Comparison of ENCODE assay signal across 8 mouse cellular contexts in the genomic region with DNA sequence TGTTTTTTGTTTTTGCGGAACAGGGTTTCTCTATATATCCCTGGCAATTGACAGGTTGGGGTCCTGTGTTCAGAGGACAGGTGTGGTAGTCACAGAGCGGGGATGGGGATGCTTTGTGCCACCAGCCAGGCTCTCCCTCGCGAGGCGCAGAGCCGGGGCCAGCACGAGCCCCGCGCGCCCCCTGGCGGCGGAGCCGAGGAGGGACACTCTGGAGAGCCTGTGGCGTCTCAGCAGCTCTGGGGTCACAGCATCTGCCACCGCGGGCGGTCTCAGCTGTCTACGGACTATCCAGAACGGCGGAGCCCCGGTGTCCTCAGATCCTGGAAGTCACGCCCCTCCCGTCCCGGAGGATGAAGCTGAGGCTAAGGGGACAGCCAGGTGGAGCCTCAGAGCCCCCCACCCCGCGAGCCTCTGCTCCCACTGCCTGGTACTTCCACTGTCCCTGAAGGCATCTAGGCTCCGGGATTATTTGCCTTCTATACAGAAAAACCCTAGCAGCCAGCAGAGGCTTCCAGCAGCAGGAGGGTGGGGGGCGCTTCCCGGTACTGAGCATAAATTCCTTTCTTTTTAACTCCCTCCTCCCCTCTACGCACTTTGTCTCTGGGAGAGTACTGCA.
DNase-seq lines count a peak whose midpoint lies in the region; ATAC-seq lines count a peak whose summit lies in the region.

No protein-coding gene starts in this region.

- peak overlapping the region; percentile 48 for H3K4me3 ChIP-seq in midbrain, embryonic 10.5 days

- no peaks in the 10 kb centered on the region for H3K36me3 ChIP-seq in midbrain, embryonic 10.5 days

- peak; percentile 86 for ATAC-seq in inflammation-experienced regulatory T-cells, adult 6 months

- peak overlapping the region; percentile 46; the same call in 1 of the 2 replicates for H3K27ac ChIP-seq in midbrain, embryonic 10.5 days (replicated peaks)

- peak; percentile 49 for DNase-seq in ovary, postnatal 10 days (ENCODE audit: low spot score)
- DNase-seq in ovary, adult 18-20 months (ENCODE audit: low spot score): no peak
- peak; percentile 86 for DNase-seq in embryo, embryonic 10.5 days (ENCODE audit: low spot score)
- DNase-seq in gastrocnemius, postnatal 25 days: peak; percentile 60
- peak; percentile 42 to 55 for DNase-seq in left cerebral cortex, postnatal 36 days (ENCODE audit: low spot score in 2 of 2)
- DNase-seq in midbrain, embryonic 10.5 days (ENCODE audit: low spot score): peak; percentile 85
- peak; percentile 76 for DNase-seq in right cerebral cortex, postnatal 4 days

- intact Hi-C loops in left cerebral cortex, postnatal 36 days (cut with DNase I): loop anchor here (5.0 to 10.0 kb wide), 3 partner anchors 113 to 351 kb away; no protein-coding TSS in a partner anchor

- peaks cover 7% of the 10 kb centered on the region; the same call in 1 of the 2 replicates for H3K27me3 ChIP-seq in midbrain, embryonic 10.5 days (ENCODE audit: low read depth, poor library complexity, severe bottlenecking)

- peaks cover 17% of the 10 kb centered on the region for H3K4me1 ChIP-seq in midbrain, embryonic 10.5 days

- 5% methylated on average over 30 of the region's 30 CpGs for WGBS in midbrain, embryonic 10.5 days

- H3K9me3 ChIP-seq in midbrain, embryonic 10.5 days (replicated peaks): no peaks in the 10 kb centered on the region
